Mouse (Mus musculus) bone marrow, adult 2 months (tissue): ENCODE results near the gene Ccdc152.

Experiments used
- CTCF ChIP-seq: fragments of 200-500 bp; IDR thresholded peaks from 2 replicates; pipeline ENCODE4 v1.5.1; 2011; ENCODE audit warnings: low read length, control low read depth; ENCODE audit not compliant: control insufficient read depth, insufficient read depth
- POLR2A ChIP-seq: fragments of 200-500 bp; IDR thresholded peaks from 2 replicates; pipeline ENCODE4 v1.6.1; 2011; ENCODE audit warnings: low read depth, mild to moderate bottlenecking, control low read depth, low read length, borderline replicate concordance; ENCODE audit not compliant: control insufficient read depth

DNA sequence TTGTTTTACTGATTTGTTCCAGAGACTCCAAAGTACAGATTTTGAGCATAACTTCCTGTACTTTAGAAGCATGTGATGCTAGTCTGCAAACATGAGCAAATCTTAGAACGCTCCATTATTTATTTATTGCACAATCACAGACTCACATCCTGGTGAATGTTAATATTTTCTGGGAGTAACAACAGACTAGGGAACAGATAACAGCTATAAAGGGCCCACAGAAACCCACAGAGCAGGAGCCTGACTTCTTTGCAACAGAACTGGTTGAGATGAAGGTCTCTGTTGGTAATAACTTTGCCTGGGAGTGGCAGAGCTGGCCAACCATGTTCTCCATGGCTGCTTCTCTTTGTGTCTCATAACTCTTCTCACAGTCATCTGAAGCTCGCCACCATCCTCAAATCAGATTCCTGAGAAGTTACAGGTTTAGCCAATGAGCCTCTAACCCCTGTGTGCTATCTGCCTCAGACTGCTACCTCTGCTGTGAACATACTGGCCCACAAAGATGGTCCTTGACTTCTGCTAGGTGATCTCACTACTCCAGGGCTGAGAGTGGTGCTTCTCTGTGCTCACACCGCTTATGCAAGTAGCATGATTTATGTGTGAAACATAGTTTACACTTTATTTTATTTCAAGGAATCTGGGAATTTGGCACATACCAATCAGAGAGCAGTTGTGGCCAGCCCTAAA is 52.2 kb downstream of the Ccdc152 start:
- TF ChIP-seq CTCF (no peak), POLR2A (no peak)
